Mouse (Mus musculus) erythroblast, embryonic 14.5 days (primary cell): ENCODE data around the gene Acr. TPM values are rescaled to one million over a fixed set of nuclear protein-coding genes. Genes with fewer than 3 reads are reported as not detected.

ENCODE experiments used
- H3K27me3 ChIP-seq: 2 replicates; pipeline ENCODE4 v1.6.1; 2012; ENCODE audit warnings: inconsistent platforms; ENCODE audit not compliant: control insufficient read depth
- H3K36me3 ChIP-seq: 2 replicates; pipeline ENCODE4 v1.6.1; 2012; ENCODE audit warnings: mild to moderate bottlenecking, inconsistent platforms; ENCODE audit not compliant: control insufficient read depth
- H3K4me1 ChIP-seq: 2 replicates; pipeline ENCODE4 v1.6.1; 2012; ENCODE audit warnings: inconsistent platforms; ENCODE audit not compliant: control insufficient read depth
- H3K4me3 ChIP-seq: replicated peaks from 2 replicates; pipeline ENCODE3; 2012; ENCODE audit warnings: moderate library complexity, mild to moderate bottlenecking, inconsistent platforms
- H3K9me3 ChIP-seq: 2 replicates; pipeline ENCODE4 v1.6.1; 2012; ENCODE audit warnings: low read length, inconsistent platforms, mixed read lengths; ENCODE audit not compliant: control insufficient read depth
- GATA1 ChIP-seq: IDR thresholded peaks from 2 replicates; pipeline ENCODE4 v1.6.1; 2012; ENCODE audit warnings: low read length, inconsistent platforms, mixed read lengths
- TAL1 ChIP-seq: IDR thresholded peaks from 3 replicates; pipeline ENCODE4 v1.6.1; 2012; ENCODE audit warnings: low read length, inconsistent platforms, mixed read lengths
- polyA plus RNA-seq: library from polyadenylated mRNA; stranded (reverse); fragments of >175 nt; gene quantifications from 2 replicates; pipeline ENCODE4 v1.2.3, GENCODE M21; 2012

Gene Acr
- polyA plus RNA-seq, 1 experiment = not detected

- H3K9me3 ChIP-seq = no peaks in the 10 kb centered on the region
- H3K36me3 ChIP-seq = no peaks in the 10 kb centered on the region
- no peak overlapping the region for H3K4me3 ChIP-seq
- no peak for TF ChIP-seq GATA1
- TF ChIP-seq TAL1 = no peak
- H3K4me1 ChIP-seq = no peaks in the 10 kb centered on the region; the same call in 1 of the 2 replicates
- peaks cover 20% of the 10 kb centered on the region; the same call in 1 of the 2 replicates for H3K27me3 ChIP-seq
Measured at GRCm38 (mm10) chr15:89557179-89557995, 10.7 kb upstream of the Acr start.

- Histone ChIP-seq H3K4me1 (no peaks in the 10 kb centered on the region; the same call in 1 of the 2 replicates), H3K9me3 (no peaks in the 10 kb centered on the region), H3K27me3 (peaks cover 20% of the 10 kb centered on the region; the same call in 1 of the 2 replicates), H3K4me3 (no peak overlapping the region), H3K36me3 (no peaks in the 10 kb centered on the region)
- TF ChIP-seq TAL1 (no peak), GATA1 (no peak)
Measured at GRCm38 (mm10) chr15:89557996-89558390, 10.1 kb upstream of the Acr start.

GRCm38 (mm10) chr15:89559202-89559731, 8.9 kb upstream of the Acr start:
- no peaks in the 10 kb centered on the region; the same call in 1 of the 2 replicates for H3K4me1 ChIP-seq
- TF ChIP-seq TAL1 = no peak
- TF ChIP-seq GATA1 = no peak
- no peaks in the 10 kb centered on the region for H3K36me3 ChIP-seq
- no peaks in the 10 kb centered on the region for H3K9me3 ChIP-seq
- H3K27me3 ChIP-seq = peaks cover 20% of the 10 kb centered on the region; the same call in 1 of the 2 replicates
- H3K4me3 ChIP-seq = no peak overlapping the region

GRCm38 (mm10) chr15:89572147-89572546, 4.0 kb downstream of the Acr start:
- TF ChIP-seq GATA1 = no peak
- TF ChIP-seq TAL1 = no peak
- no peaks in the 10 kb centered on the region for H3K27me3 ChIP-seq
- no peak overlapping the region for H3K4me3 ChIP-seq
- H3K4me1 ChIP-seq = no peaks in the 10 kb centered on the region; the same call in 1 of the 2 replicates
- H3K9me3 ChIP-seq = no peaks in the 10 kb centered on the region
- no peaks in the 10 kb centered on the region for H3K36me3 ChIP-seq

- Histone ChIP-seq H3K4me3 (no peak overlapping the region), H3K36me3 (peaks cover 5% of the 10 kb centered on the region; the same call in 1 of the 2 replicates), H3K9me3 (no peaks in the 10 kb centered on the region), H3K27me3 (no peaks in the 10 kb centered on the region), H3K4me1 (peaks cover 4% of the 10 kb centered on the region; the same call in 1 of the 2 replicates)
- TF ChIP-seq GATA1 (no peak), TAL1 (no peak)
Measured at GRCm38 (mm10) chr15:89582494-89582893, 14.4 kb downstream of the Acr start.

GRCm38 (mm10) chr15:89585101-89585500, 17.0 kb downstream of the Acr start:
- TF ChIP-seq GATA1 = no peak
- TF ChIP-seq TAL1 = no peak
- Histone ChIP-seq H3K9me3 (no peaks in the 10 kb centered on the region), H3K36me3 (peaks cover 5% of the 10 kb centered on the region), H3K4me3 (no peak overlapping the region), H3K4me1 (peaks cover 4% of the 10 kb centered on the region; the same call in 1 of the 2 replicates), H3K27me3 (no peaks in the 10 kb centered on the region)

GRCm38 (mm10) chr15:89585631-89586030, 17.5 kb downstream of the Acr start:
- Histone ChIP-seq H3K36me3 (peaks cover 5% of the 10 kb centered on the region), H3K4me1 (peaks cover 4% of the 10 kb centered on the region; the same call in 1 of the 2 replicates), H3K27me3 (no peaks in the 10 kb centered on the region), H3K4me3 (no peak overlapping the region), H3K9me3 (no peaks in the 10 kb centered on the region)
- TF ChIP-seq TAL1 (no peak), GATA1 (no peak)

- Histone ChIP-seq H3K36me3 (peaks cover 5% of the 10 kb centered on the region), H3K27me3 (peaks cover 5% of the 10 kb centered on the region; the same call in 1 of the 2 replicates), H3K9me3 (no peaks in the 10 kb centered on the region), H3K4me1 (peaks cover 18% of the 10 kb centered on the region), H3K4me3 (no peak overlapping the region)
- no peak for TF ChIP-seq GATA1
- TF ChIP-seq TAL1 = no peak
Measured at GRCm38 (mm10) chr15:89589146-89589545, 21.0 kb downstream of the Acr start.

- no peaks in the 10 kb centered on the region for H3K9me3 ChIP-seq
- H3K4me3 ChIP-seq = peak overlapping the region; percentile 81
- TF ChIP-seq GATA1 (no peak), TAL1 (no peak)
- H3K36me3 ChIP-seq = peaks cover 5% of the 10 kb centered on the region
- peaks cover 5% of the 10 kb centered on the region; the same call in 1 of the 2 replicates for H3K27me3 ChIP-seq
- peaks cover 15% of the 10 kb centered on the region for H3K4me1 ChIP-seq
Measured at GRCm38 (mm10) chr15:89591317-89591716, 23.2 kb downstream of the Acr start.
